Mouse (Mus musculus) liver, postnatal 0 days (tissue): ENCODE results near the gene Ccdc82.

Source experiments
- CTCF ChIP-seq: sonication (generic); IDR thresholded peaks from 2 replicates; pipeline ENCODE4 v1.5.1; 2016; ENCODE audit warnings: antibody characterized with exemption, low read depth
- EP300 ChIP-seq: IDR thresholded peaks from 2 replicates; pipeline ENCODE4 v1.6.1; 2016; ENCODE audit warnings: antibody characterized with exemption, low read depth, mild to moderate bottlenecking

- TF ChIP-seq CTCF (no peak), EP300 (no peak)
Measured at GRCm38 (mm10) chr9:13225872-13226271, 20.9 kb upstream of the Ccdc82 start.
